Mouse (Mus musculus) midbrain, embryonic 13.5 days (tissue): ENCODE measurements around the gene Tekt2. TPM values are rescaled to one million over a fixed set of nuclear protein-coding genes. Genes with fewer than 3 reads are reported as not detected.

Experiments
- ATAC-seq: fragments of 200-750 bp; cut with Nextera tagmentation; 2 replicates; pipeline ENCODE4 v1.8.0; 2017; ENCODE audit warnings: mild to moderate bottlenecking, moderate TSS enrichment, moderate library complexity
- H3K27ac ChIP-seq: fragments of 300-500 bp; sonication (generic); 2 replicates; pipeline ENCODE4 v1.5.1; 2015; ENCODE audit warnings: inconsistent platforms, mild to moderate bottlenecking, moderate library complexity
- H3K27me3 ChIP-seq: fragments of 300-500 bp; sonication (generic); 2 replicates; pipeline ENCODE4 v1.6.1; 2015; ENCODE audit warnings: mild to moderate bottlenecking, inconsistent platforms
- H3K36me3 ChIP-seq: fragments of 300-500 bp; sonication (generic); 2 replicates; pipeline ENCODE4 v1.6.1; 2015; ENCODE audit warnings: mild to moderate bottlenecking, inconsistent platforms
- H3K4me1 ChIP-seq: fragments of 300-500 bp; sonication (generic); replicated peaks from 2 replicates; pipeline ENCODE4 v1.6.1; 2015; ENCODE audit warnings: inconsistent platforms
- H3K4me2 ChIP-seq: fragments of 300-500 bp; sonication (generic); replicated peaks from 2 replicates; pipeline ENCODE4 v1.6.1; 2015; ENCODE audit warnings: moderate library complexity, mild to moderate bottlenecking, inconsistent platforms
- H3K4me3 ChIP-seq: fragments of 300-500 bp; sonication (generic); replicated peaks from 2 replicates; pipeline ENCODE4 v1.5.1; 2015; ENCODE audit warnings: mild to moderate bottlenecking, inconsistent platforms
- H3K9ac ChIP-seq: fragments of 300-500 bp; sonication (generic); replicated peaks from 2 replicates; pipeline ENCODE4 v1.6.1; 2015; ENCODE audit warnings: mild to moderate bottlenecking, inconsistent platforms
- H3K9me3 ChIP-seq: fragments of 300-500 bp; sonication (generic); 2 replicates; pipeline ENCODE4 v1.6.1; 2016; ENCODE audit warnings: mild to moderate bottlenecking, inconsistent platforms
- whole genome bisulfite sequencing: fragments of 180-500 bp; shearing (Covaris S2); methylation state at CpG from one replicate; pipeline ENCODE4 v1.1.7; 2015; 5-methylcytosine and 5-hydroxymethylcytosine counted together
- polyA plus RNA-seq: library from polyadenylated mRNA; unstranded; fragments of >200 nt; fragmentation: Nextera tagmentation; extraction: Ambion mirVana; gene quantifications from 2 replicates; pipeline ENCODE4 v1.2.1, GENCODE M21; 2015

The Tekt2 gene
- polyA plus RNA-seq = 6.9 and 8.9 TPM in 2 replicates

- H3K4me3 ChIP-seq = no peak within 1 kb of the TSS
- no peaks in the 10 kb centered on the region for H3K9me3 ChIP-seq
- peak within 1 kb of the TSS; percentile 5 for H3K4me2 ChIP-seq
- 0 out of 2 replicates have a peak within 1 kb of the TSS, but pooled peaks have one; percentile 1 for H3K9ac ChIP-seq
- ATAC-seq = no peak
- peaks cover 20% of the 10 kb centered on the region for H3K27me3 ChIP-seq
- H3K27ac ChIP-seq = no peak within 1 kb of the TSS
- H3K36me3 ChIP-seq = no peaks in the 10 kb centered on the region
- peaks cover 11% of the 10 kb centered on the region for H3K4me1 ChIP-seq
- WGBS = 13% methylated on average over 23 of the region's 23 CpGs
Observed at GRCm38 (mm10) chr4:126325281-126325861, at the start of gene Tekt2. Gene Tekt2, minus strand, starts transcription at chr4:126325688.

DNA sequence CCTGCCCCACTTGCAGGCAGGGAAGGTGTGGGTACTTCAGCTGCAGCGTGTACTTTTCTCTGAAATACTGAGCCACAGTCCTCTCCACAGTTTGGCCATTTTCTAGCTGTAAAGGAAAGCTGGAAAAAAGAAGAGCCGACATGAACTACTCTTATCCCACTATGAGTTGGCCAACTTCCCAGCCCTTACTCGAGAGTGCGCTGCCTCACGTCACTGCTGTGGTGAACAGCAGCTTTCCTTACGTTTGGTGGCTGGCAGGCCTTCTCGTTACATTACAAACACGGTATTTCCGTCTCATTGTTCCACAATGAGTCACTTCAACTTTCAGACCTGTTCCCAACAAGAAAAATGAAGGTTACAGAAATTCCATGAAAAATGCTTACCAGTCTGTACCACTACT lies 46.0 kb upstream of the Tekt2 start:
- H3K4me1 ChIP-seq = no peaks in the 10 kb centered on the region
- 95% methylated on average over 9 of the region's 9 CpGs for WGBS
- no peak for ATAC-seq
- no peak overlapping the region for H3K9ac ChIP-seq
- no peak overlapping the region for H3K4me2 ChIP-seq
- no peak overlapping the region for H3K27ac ChIP-seq
- no peak overlapping the region for H3K4me3 ChIP-seq
- no peaks in the 10 kb centered on the region for H3K27me3 ChIP-seq
- H3K36me3 ChIP-seq = peaks cover 30% of the 10 kb centered on the region
- H3K9me3 ChIP-seq = no peaks in the 10 kb centered on the region

- H3K27me3 ChIP-seq = no peaks in the 10 kb centered on the region
- H3K4me1 ChIP-seq = no peaks in the 10 kb centered on the region
- no peak overlapping the region for H3K27ac ChIP-seq
- peaks cover 56% of the 10 kb centered on the region for H3K36me3 ChIP-seq
- H3K4me2 ChIP-seq = no peak overlapping the region
- H3K9ac ChIP-seq = no peak overlapping the region
- H3K9me3 ChIP-seq = no peaks in the 10 kb centered on the region
- H3K4me3 ChIP-seq = no peak overlapping the region
- 98% methylated on average over 1 of the region's 1 CpGs for whole genome bisulfite sequencing
- no peak for ATAC-seq
Observed at GRCm38 (mm10) chr4:126360069-126360468, 34.6 kb upstream of the Tekt2 start.

GRCm38 (mm10) chr4:126343451-126343850 lies 18.0 kb upstream of the Tekt2 start:
- 81% methylated on average over 4 of the region's 4 CpGs for WGBS

GRCm38 (mm10) chr4:126339461-126339860 lies 14.0 kb upstream of the Tekt2 start:
- H3K9me3 ChIP-seq = no peaks in the 10 kb centered on the region
- no peaks in the 10 kb centered on the region for H3K27me3 ChIP-seq
- 50% methylated on average over 4 of the region's 4 CpGs for WGBS
- peaks cover 5% of the 10 kb centered on the region; the same call in 1 of the 2 replicates for H3K36me3 ChIP-seq
- H3K4me3 ChIP-seq = no peak overlapping the region
- H3K4me2 ChIP-seq = no peak overlapping the region
- no peak overlapping the region for H3K9ac ChIP-seq
- ATAC-seq = no peak
- no peak overlapping the region for H3K27ac ChIP-seq
- H3K4me1 ChIP-seq = no peaks in the 10 kb centered on the region

More at GRCm38 (mm10) chr4:126343451-126343850, 18.0 kb upstream of the Tekt2 start:
- H3K36me3 ChIP-seq = peaks cover 29% of the 10 kb centered on the region
- H3K9me3 ChIP-seq = no peaks in the 10 kb centered on the region
- no peak overlapping the region for H3K27ac ChIP-seq
- H3K9ac ChIP-seq = no peak overlapping the region
- H3K4me2 ChIP-seq = no peak overlapping the region
- H3K4me3 ChIP-seq = no peak overlapping the region
- ATAC-seq = no peak
- H3K27me3 ChIP-seq = no peaks in the 10 kb centered on the region
- H3K4me1 ChIP-seq = no peaks in the 10 kb centered on the region

DNA sequence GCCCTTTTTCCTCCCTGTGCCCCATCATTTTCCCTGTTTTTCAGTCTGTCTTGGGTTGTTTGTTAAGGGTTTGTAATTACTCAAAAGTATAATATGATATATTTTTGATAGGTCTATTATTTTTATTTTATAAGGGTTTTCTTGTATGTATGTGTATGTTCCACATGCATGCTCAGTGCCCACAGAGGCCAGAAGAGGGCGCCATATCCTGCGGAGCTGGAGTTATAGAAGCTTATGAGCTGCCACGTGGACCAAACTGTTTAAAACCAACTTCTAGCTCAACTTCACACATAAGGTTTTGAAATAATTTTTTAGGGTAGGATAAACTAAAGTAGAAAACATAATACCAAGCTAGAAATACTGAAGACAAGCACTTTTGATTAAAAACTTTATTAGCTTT lies 6.9 kb upstream of the Tekt2 start:
- no peak overlapping the region for H3K4me3 ChIP-seq
- no peak overlapping the region for H3K27ac ChIP-seq
- H3K36me3 ChIP-seq = no peaks in the 10 kb centered on the region
- 55% methylated on average over 3 of the region's 3 CpGs for WGBS
- H3K9ac ChIP-seq = no peak overlapping the region
- no peak overlapping the region for H3K4me2 ChIP-seq
- ATAC-seq = no peak
- H3K4me1 ChIP-seq = no peaks in the 10 kb centered on the region
- no peaks in the 10 kb centered on the region for H3K27me3 ChIP-seq
- no peaks in the 10 kb centered on the region for H3K9me3 ChIP-seq

DNA sequence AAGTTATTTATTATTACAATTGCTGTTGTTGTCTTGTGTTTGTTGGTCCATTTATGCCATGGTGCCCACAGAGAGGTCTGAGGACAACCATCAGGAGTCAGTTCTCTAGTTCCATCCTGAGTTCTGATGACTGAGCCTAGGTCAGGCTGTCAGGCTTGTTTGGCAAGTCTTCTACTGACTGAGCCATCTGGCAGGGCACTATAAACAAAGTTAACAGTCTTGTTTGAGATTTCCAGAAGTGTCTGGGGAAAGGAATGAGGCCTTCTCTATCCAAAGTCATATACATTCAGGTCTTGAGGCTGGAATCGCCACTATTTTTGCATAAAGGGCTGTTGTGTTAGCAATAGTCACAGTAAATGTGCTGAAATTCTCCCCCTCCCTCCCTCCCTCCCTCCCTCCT lies 6.3 kb upstream of the Tekt2 start:
- WGBS = 88% methylated on average over 1 of the region's 1 CpGs
- H3K4me1 ChIP-seq = no peaks in the 10 kb centered on the region
- no peak overlapping the region for H3K4me2 ChIP-seq
- no peaks in the 10 kb centered on the region for H3K27me3 ChIP-seq
- H3K9me3 ChIP-seq = no peaks in the 10 kb centered on the region
- no peak for ATAC-seq
- no peaks in the 10 kb centered on the region for H3K36me3 ChIP-seq
- no peak overlapping the region for H3K9ac ChIP-seq
- no peak overlapping the region for H3K4me3 ChIP-seq
- no peak overlapping the region for H3K27ac ChIP-seq

DNA sequence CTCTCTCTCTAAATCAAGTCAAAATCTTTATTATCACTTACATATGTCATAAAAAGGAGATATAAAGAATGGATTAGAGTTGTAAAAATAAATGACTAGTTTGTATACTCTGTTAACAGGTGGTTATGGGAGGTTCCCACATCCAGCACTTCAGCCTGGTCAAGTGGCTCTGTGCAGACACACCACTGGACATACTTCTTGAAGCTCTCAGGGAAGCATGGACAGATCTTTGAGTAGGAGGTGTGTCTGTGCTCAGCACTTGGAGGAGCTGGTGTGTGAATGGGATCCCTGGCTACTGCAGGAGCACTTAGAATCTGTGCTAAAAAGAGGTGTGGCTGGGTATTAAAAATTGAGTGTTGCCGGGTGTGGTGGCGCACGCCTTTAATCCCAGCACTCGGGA lies 4.8 kb upstream of the Tekt2 start:
- Histone ChIP-seq H3K36me3 (no peaks in the 10 kb centered on the region), H3K9ac (no peak overlapping the region), H3K4me1 (peaks cover 3% of the 10 kb centered on the region; the same call in 1 of the 2 replicates), H3K27me3 (peaks cover 4% of the 10 kb centered on the region), H3K9me3 (no peaks in the 10 kb centered on the region), H3K4me2 (no peak overlapping the region), H3K4me3 (no peak overlapping the region), H3K27ac (no peak overlapping the region)
- no peak for ATAC-seq
- WGBS = 88% methylated on average over 4 of the region's 4 CpGs

GRCm38 (mm10) chr4:126326036-126326435 lies 548 bp upstream of the Tekt2 start:
- H3K36me3 ChIP-seq = no peaks in the 10 kb centered on the region
- WGBS = 21% methylated on average over 6 of the region's 6 CpGs
- H3K4me2 ChIP-seq = no peak overlapping the region
- ATAC-seq = no peak
- no peak overlapping the region for H3K4me3 ChIP-seq
- peaks cover 5% of the 10 kb centered on the region; the same call in 1 of the 2 replicates for H3K4me1 ChIP-seq
- H3K9me3 ChIP-seq = no peaks in the 10 kb centered on the region
- H3K27ac ChIP-seq = no peak overlapping the region
- H3K9ac ChIP-seq = no peak overlapping the region
- H3K27me3 ChIP-seq = peaks cover 20% of the 10 kb centered on the region

GRCm38 (mm10) chr4:126324861-126325260 lies 627 bp downstream of the Tekt2 start:
- no peak for ATAC-seq

DNA sequence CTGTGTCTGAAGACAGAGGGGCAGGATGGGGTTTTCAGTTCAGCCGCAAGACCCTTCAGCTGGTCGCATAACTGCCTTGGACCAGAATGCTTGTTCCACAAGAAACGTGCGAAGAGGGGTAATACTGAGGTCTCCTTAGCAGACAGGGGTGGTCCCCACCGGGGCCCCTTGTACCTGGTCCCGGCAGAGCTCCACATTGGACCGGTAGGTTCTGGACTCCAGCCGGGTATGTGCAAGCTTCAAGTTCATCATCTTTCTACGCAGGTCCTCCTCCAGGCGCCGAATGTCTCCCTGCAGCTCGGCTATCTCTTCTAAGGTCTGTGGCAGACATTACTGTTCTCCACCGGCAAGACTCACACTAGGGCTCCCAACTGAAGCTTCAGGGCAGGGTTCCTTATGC lies 2.8 kb downstream of the Tekt2 start:
- H3K9me3 ChIP-seq = no peaks in the 10 kb centered on the region
- no peak overlapping the region for H3K9ac ChIP-seq
- no peak overlapping the region for H3K27ac ChIP-seq
- H3K4me3 ChIP-seq = no peak overlapping the region
- peaks cover 19% of the 10 kb centered on the region for H3K4me1 ChIP-seq
- peaks cover 12% of the 10 kb centered on the region for H3K36me3 ChIP-seq
- peaks cover 20% of the 10 kb centered on the region for H3K27me3 ChIP-seq
- WGBS = 96% methylated on average over 13 of the region's 13 CpGs
- no peak for ATAC-seq
- H3K4me2 ChIP-seq = no peak overlapping the region

More at GRCm38 (mm10) chr4:126324861-126325260, 627 bp downstream of the Tekt2 start:
- Histone ChIP-seq H3K36me3 (no peaks in the 10 kb centered on the region), H3K4me1 (peaks cover 16% of the 10 kb centered on the region), H3K27ac (no peak overlapping the region), H3K4me2 (peak overlapping the region; percentile 5; the same call in 1 of the 2 replicates), H3K4me3 (no peak overlapping the region), H3K9ac (no peak overlapping the region), H3K27me3 (peaks cover 20% of the 10 kb centered on the region), H3K9me3 (no peaks in the 10 kb centered on the region)
- WGBS = 19% methylated on average over 13 of the region's 13 CpGs

DNA sequence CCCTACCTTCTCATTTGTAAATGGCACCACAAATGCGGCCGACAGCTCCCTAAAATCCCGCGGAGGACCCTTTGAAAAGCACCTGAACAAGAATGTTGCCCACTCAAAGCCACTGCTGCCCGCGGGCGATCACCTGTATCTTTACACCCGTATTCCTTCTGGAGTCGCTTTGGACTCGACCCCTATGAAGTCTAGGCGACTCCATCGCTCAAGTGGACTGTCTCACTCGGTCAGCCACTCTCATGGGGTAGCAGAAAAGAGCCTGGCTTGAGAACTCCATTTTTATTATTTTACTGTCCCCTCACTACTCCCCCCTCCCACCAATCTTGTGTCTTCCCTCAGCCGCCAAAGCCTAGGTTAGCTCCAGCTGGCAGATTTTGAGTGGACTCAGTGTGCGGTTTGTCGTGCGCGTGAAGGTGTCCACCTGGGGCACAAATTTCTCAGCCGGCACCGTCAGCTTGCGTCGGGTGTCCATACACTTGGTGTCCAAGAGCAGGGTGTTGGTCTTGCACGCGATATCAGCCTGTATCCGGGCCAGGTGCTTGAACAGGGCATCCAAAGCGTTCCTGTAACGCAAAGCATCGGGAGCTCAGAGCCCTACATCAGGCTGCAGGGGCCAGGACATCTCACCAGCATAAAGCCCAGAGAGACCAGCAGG lies 3.5 kb downstream of the Tekt2 start:
- H3K4me3 ChIP-seq = peak overlapping the region; percentile 81
- peak overlapping the region; percentile 41; the same call in 1 of the 2 replicates for H3K9ac ChIP-seq

More for the DNA sequence above, 3.5 kb downstream of the Tekt2 start:
- Histone ChIP-seq H3K4me1 (peaks cover 19% of the 10 kb centered on the region), H3K36me3 (peaks cover 18% of the 10 kb centered on the region), H3K9me3 (no peaks in the 10 kb centered on the region), H3K27me3 (peaks cover 20% of the 10 kb centered on the region), H3K4me2 (peak overlapping the region; percentile 69), H3K27ac (no peak overlapping the region)
- 54% methylated on average over 28 of the region's 28 CpGs for WGBS
- peak; percentile 68 for ATAC-seq
